22 mouse cellular contexts compared by ENCODE assay signal in the genomic region with DNA sequence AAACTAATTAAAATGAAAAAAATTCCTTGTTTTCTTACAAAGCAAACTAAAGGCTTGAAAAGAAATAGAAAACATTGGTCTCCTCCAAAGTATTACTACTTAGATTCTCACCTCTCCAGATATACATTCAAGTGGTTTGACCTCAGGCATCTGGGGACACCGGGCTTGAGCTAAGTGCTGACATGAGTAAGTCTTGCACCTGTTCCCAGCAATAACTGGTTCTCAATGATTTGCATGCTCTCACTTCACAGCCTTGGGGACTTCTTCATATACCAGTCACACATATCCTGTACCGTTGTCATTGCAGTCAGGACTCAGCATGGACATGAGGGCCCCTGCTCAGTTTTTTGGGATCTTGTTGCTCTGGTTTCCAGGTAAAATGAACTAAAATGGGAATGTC.
A peak's percentile ranks its signal among the peaks of the same experiment; 100 is the strongest.
DNase-seq lines count a peak whose midpoint lies in the region; ATAC-seq and TF ChIP-seq lines count a peak whose summit lies in the region.
"Had no signal": no experiment of that assay in that cellular context is flagged by ENCODE, and none has a peak within 500 bp of the region (broad histone marks: within the 10 kb centered on the region; RNA-seq: fewer than 3 reads in every experiment).

No protein-coding gene starts in this region.

- 81% methylated on average over 2 of the region's 2 CpGs for WGBS in heart, embryonic 11.5 days (ENCODE audit: insufficient replicate concordance)

- TF ChIP-seq CTCF in CH12.LX (conservative IDR thresholded peaks at IDR 0.05 in 1 of 2, IDR thresholded peaks at IDR 0.05 in 1 of 2; ENCODE audit: low read depth in 2 of 2, low read length in 2 of 2): no peak

- no peak for TF ChIP-seq RAD21 in CH12.LX (IDR thresholded peaks at IDR 0.05; ENCODE audit: low read depth, low read length)

- dilution Hi-C loops in CH12.LX (cut with MboI; ENCODE audit: extremely low pct_ligation_motif_present, extremely low pct_unique_long_range_greater_than_20kb, low sequenced_read_pairs): no loop called here

- H3K4me2 ChIP-seq in CH12.LX (ENCODE audit: insufficient read depth, low read depth, poor library complexity, severe bottlenecking): no peak overlapping the region
- no peak overlapping the region for H3K4me2 ChIP-seq in heart, embryonic 11.5 days

- no peak overlapping the region for H3K9ac ChIP-seq in CH12.LX (ENCODE audit: insufficient read depth, low read depth)
- H3K9ac ChIP-seq in heart, embryonic 11.5 days (ENCODE audit: low read depth, low read length): no peak overlapping the region

- no peak overlapping the region for H3K4me3 ChIP-seq in CH12.LX (replicated peaks in 1 of 3; ENCODE audit: low read depth in 2 of 3, low read length in 2 of 3, poor library complexity in 1 of 3)
- no peak overlapping the region for H3K4me3 ChIP-seq in heart, embryonic 11.5 days (ENCODE audit: low read depth, low read length)

- TF ChIP-seq EP300 in CH12.LX (IDR thresholded peaks at IDR 0.05; ENCODE audit: low read length): peak; percentile 74

- peaks cover 4 to 26% of the 10 kb centered on the region in 2 experiments; a peak in 3 of 4 replicates for H3K4me1 ChIP-seq in CH12.LX (ENCODE audit: control insufficient read depth in 1 of 2, insufficient read depth in 2 of 2)
- H3K4me1 ChIP-seq in heart, embryonic 11.5 days (ENCODE audit: control insufficient read depth, insufficient read depth, low read length): no peaks in the 10 kb centered on the region

- no peak for ATAC-seq in heart, embryonic 11.5 days (replicated peaks; ENCODE audit: insufficient number of reproducible peaks, low FRiP score, low TSS enrichment)
- ATAC-seq: activated CD4-positive, CD25-positive, alpha-beta regulatory T cell, adult 4 months; CD4-positive, CD25-positive, alpha-beta regulatory T cell, adult 4 months; Patski had no signal

- H3K27me3 ChIP-seq in CH12.LX (replicated peaks): no peaks in the 10 kb centered on the region
- no peaks in the 10 kb centered on the region for H3K27me3 ChIP-seq in splenic B cell, adult 2 months (ENCODE audit: control insufficient read depth, insufficient read depth, low read length, poor library complexity, severe bottlenecking)
- no peaks in the 10 kb centered on the region for H3K27me3 ChIP-seq in heart, embryonic 11.5 days (ENCODE audit: control insufficient read depth, insufficient read depth, low read length)
- H3K27me3 ChIP-seq: Patski had no signal

- no peaks in the 10 kb centered on the region for H3K9me3 ChIP-seq in CH12.LX (replicated peaks; ENCODE audit: low read length)
- H3K9me3 ChIP-seq in heart, embryonic 11.5 days (replicated peaks; ENCODE audit: control insufficient read depth, low read length): no peaks in the 10 kb centered on the region
- H3K9me3 ChIP-seq: G1E had no signal

- H3K36me3 ChIP-seq in CH12.LX (replicated peaks in 1 of 2; ENCODE audit: control insufficient read depth in 1 of 2, insufficient read depth in 1 of 2, low read length in 1 of 2): no peaks in the 10 kb centered on the region
- H3K36me3 ChIP-seq in splenic B cell, adult 2 months (ENCODE audit: control insufficient read depth, insufficient read depth, low read length, poor library complexity, severe bottlenecking): no peaks in the 10 kb centered on the region
- H3K36me3 ChIP-seq in heart, embryonic 11.5 days (ENCODE audit: control insufficient read depth, insufficient read depth, low read length): no peaks in the 10 kb centered on the region
- H3K36me3 ChIP-seq: G1E had no signal

- no peak overlapping the region for H3K27ac ChIP-seq in CH12.LX (ENCODE audit: insufficient read depth, low read depth)
- H3K27ac ChIP-seq in heart, embryonic 11.5 days (ENCODE audit: low read depth, low read length): no peak overlapping the region

- H3K79me2 ChIP-seq in CH12.LX (replicated peaks; ENCODE audit: control insufficient read depth, extremely low read depth, insufficient read depth, poor library complexity, severe bottlenecking): no peaks in the 10 kb centered on the region

- DNase-seq in spleen, postnatal 36 days (ENCODE audit: low spot score in 2 of 2): peak; percentile 36 to 42
- no peak for DNase-seq in spleen, postnatal 10 days (ENCODE audit: low spot score in 2 of 2)
- DNase-seq in A20 (ENCODE audit: low read depth, low spot score): peak; percentile 60
- DNase-seq in CH12.LX (ENCODE audit: extremely low read depth): peak; percentile 79
- DNase-seq in splenic B cell, adult 2 months (ENCODE audit: low read depth, low spot score): peak; percentile 50
- DNase-seq in ovary, postnatal 36 days (ENCODE audit: low spot score): no peak
- DNase-seq in thymus, adult 18-20 months: no peak
- DNase-seq: adrenal gland, adult 2 months; adrenal gland, adult 8-10 months; adrenal gland, postnatal 10 days; adrenal gland, postnatal 14 days; adrenal gland, postnatal 25 days; adrenal gland, postnatal 36 days; cerebellum, adult 11 months; cerebellum, adult 11-12 months; cerebellum, adult 18-20 months; cerebellum, adult 2 months had no signal

- no peak for TF ChIP-seq POLR2A in CH12.LX (IDR thresholded peaks at IDR 0.05; ENCODE audit: low read depth, low read length)

- in situ Hi-C loops in CH12.LX (cut with MboI; ENCODE audit: low pct_ligation_motif_present, low pct_unique_long_range_greater_than_20kb, low sequenced_read_pairs): no loop called here

TF ChIP-seq in CH12.LX, 34 proteins besides CTCF, POLR2A, EP300 and RAD21:
- no peak for TF ChIP-seq SMC3 (IDR thresholded peaks at IDR 0.05; ENCODE audit: low read depth, low read length)
- TF ChIP-seq USF1 (IDR thresholded peaks at IDR 0.05; ENCODE audit: low read depth, low read length): no peak
- peak; percentile 22; the same call in 1 of the 2 replicates for TF ChIP-seq MYC (IDR thresholded peaks at IDR 0.05; ENCODE audit: low read depth, low read length)
- peak; percentile 64 for TF ChIP-seq TCF12 (IDR thresholded peaks at IDR 0.05; ENCODE audit: low read depth, low read length)
- TF ChIP-seq UBTF (IDR thresholded peaks at IDR 0.05; ENCODE audit: low read depth, low read length): no peak
- peak; percentile 41; the same call in 1 of the 2 replicates for TF ChIP-seq BHLHE40 (IDR thresholded peaks at IDR 0.05; ENCODE audit: low read depth, low read length)
- TF ChIP-seq ETS1 (conservative IDR thresholded peaks at IDR 0.05; ENCODE audit: low read depth, low read length): peak; percentile 14; the same call in 1 of the 2 replicates
- TF ChIP-seq IRF4 (IDR thresholded peaks at IDR 0.05; ENCODE audit: low read depth, low read length): peak; percentile 43
- 0 out of 2 replicates have a peak, but pooled peaks have one; percentile 13 for TF ChIP-seq MAFK (IDR thresholded peaks at IDR 0.05; ENCODE audit: insufficient replicate concordance, low read length)

Comparison
In these comparisons a context has a peak if more than half of its experiments do, and no peak if none do; other contexts are left out.
1. DNase-seq: peak in spleen, postnatal 36 days (2 of 2), A20 (single experiment), CH12.LX (single experiment) and splenic B cell, adult 2 months (single experiment); none in spleen, postnatal 10 days (0 of 2), ovary, postnatal 36 days (single experiment) and thymus, adult 18-20 months (0 of 2).